In the genomic region with DNA sequence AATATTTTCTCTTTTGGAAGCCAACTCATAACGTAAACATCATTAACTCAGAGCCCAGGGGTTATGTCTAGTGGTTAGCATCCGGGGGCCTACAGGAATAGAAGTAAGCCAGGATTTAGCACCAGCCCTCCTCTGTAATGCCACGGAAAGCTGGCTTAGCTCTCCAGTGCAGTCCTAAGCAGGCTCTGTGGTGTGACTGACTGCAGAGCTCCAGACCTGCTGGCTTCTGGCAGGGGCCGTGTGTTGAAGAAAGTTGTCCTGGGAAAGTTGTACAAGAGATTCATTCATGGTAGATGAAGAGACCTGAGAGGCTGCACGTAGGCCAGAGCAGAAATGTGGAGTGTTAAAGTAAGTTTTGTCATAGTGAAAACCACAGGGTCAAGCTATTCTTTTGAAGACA, we compare ENCODE assay signal across 12 mouse cellular contexts. TPM values are rescaled to one million over a fixed set of nuclear protein-coding genes. Genes with fewer than 3 reads are reported as not detected.
DNase-seq lines count a peak whose midpoint lies in the region; ATAC-seq lines count a peak whose summit lies in the region.
"Had no signal": no experiment of that assay in that cellular context is flagged by ENCODE, and none has a peak within 500 bp of the region (broad histone marks: within the 10 kb centered on the region; RNA-seq: fewer than 3 reads in every experiment).

No protein-coding gene starts in this region.

- peak; percentile 56; the same call in 1 of the 2 replicates for ATAC-seq in hindbrain, embryonic 16.5 days
- no peak for ATAC-seq in hindbrain, embryonic 11.5 days (ENCODE audit: low FRiP score)
- ATAC-seq in midbrain, embryonic 11.5 days (ENCODE audit: low FRiP score): no peak
- peak; percentile 60; the same call in 1 of the 2 replicates for ATAC-seq in heart, embryonic 16.5 days (replicated peaks; ENCODE audit: extremely low read depth, insufficient read depth, low FRiP score)
- ATAC-seq in stomach, embryonic 15.5 days (ENCODE audit: insufficient read depth, low FRiP score, low read depth): no peak

- DNase-seq in hindbrain, embryonic 11.5 days (ENCODE audit: low spot score): no peak
- DNase-seq in midbrain, embryonic 11.5 days (ENCODE audit: low spot score, missing footprints): peak; percentile 83
- no peak for DNase-seq in midbrain, embryonic 10.5 days (ENCODE audit: low spot score)
- DNase-seq in right cerebral cortex, adult 18-20 months: no peak
- no peak for DNase-seq in frontal cortex, postnatal 25 days (ENCODE audit: low spot score in 2 of 2)
- DNase-seq: adrenal gland, postnatal 25 days; cerebellum, adult 2 months had no signal

- H3K27me3 ChIP-seq in hindbrain, embryonic 16.5 days (replicated peaks; ENCODE audit: control insufficient read depth, insufficient read depth, low read length): no peaks in the 10 kb centered on the region
- H3K27me3 ChIP-seq in hindbrain, embryonic 11.5 days (ENCODE audit: control insufficient read depth, insufficient read depth, low read length): no peaks in the 10 kb centered on the region
- no peaks in the 10 kb centered on the region for H3K27me3 ChIP-seq in midbrain, embryonic 11.5 days (ENCODE audit: control insufficient read depth, insufficient read depth, low read length)
- peaks cover 11% of the 10 kb centered on the region for H3K27me3 ChIP-seq in midbrain, embryonic 10.5 days (ENCODE audit: low read depth, poor library complexity, severe bottlenecking)
- H3K27me3 ChIP-seq in heart, embryonic 16.5 days (ENCODE audit: control insufficient read depth, insufficient read depth, low read length): no peaks in the 10 kb centered on the region
- no peaks in the 10 kb centered on the region for H3K27me3 ChIP-seq in stomach, embryonic 15.5 days (replicated peaks)

- H3K27ac ChIP-seq in hindbrain, embryonic 16.5 days (ENCODE audit: low read depth, low read length): no peak overlapping the region
- H3K27ac ChIP-seq in hindbrain, embryonic 11.5 days (ENCODE audit: low read depth, low read length): no peak overlapping the region
- H3K27ac ChIP-seq in midbrain, embryonic 11.5 days (ENCODE audit: low read depth, low read length): no peak overlapping the region
- H3K27ac ChIP-seq in midbrain, embryonic 10.5 days (replicated peaks): no peak overlapping the region
- H3K27ac ChIP-seq in heart, embryonic 16.5 days (ENCODE audit: low read length): peak overlapping the region; percentile 69
- 0 out of 2 replicates have a peak overlapping the region, but pooled peaks have one; percentile 18 for H3K27ac ChIP-seq in stomach, embryonic 15.5 days
- H3K27ac ChIP-seq: macrophage had no signal

- H3K4me1 ChIP-seq in hindbrain, embryonic 16.5 days (ENCODE audit: control insufficient read depth, insufficient read depth, low read depth, low read length): no peaks in the 10 kb centered on the region
- H3K4me1 ChIP-seq in hindbrain, embryonic 11.5 days (replicated peaks; ENCODE audit: control insufficient read depth, insufficient read depth, low read length): no peaks in the 10 kb centered on the region
- no peaks in the 10 kb centered on the region for H3K4me1 ChIP-seq in midbrain, embryonic 11.5 days (ENCODE audit: control insufficient read depth, insufficient read depth, low read length)
- peaks cover under 1% of the 10 kb centered on the region; the same call in 1 of the 2 replicates for H3K4me1 ChIP-seq in midbrain, embryonic 10.5 days
- peaks cover 8% of the 10 kb centered on the region for H3K4me1 ChIP-seq in heart, embryonic 16.5 days (ENCODE audit: control insufficient read depth, insufficient read depth, low read length)
- H3K4me1 ChIP-seq in stomach, embryonic 15.5 days: 0 out of 2 replicates have a peak, but pooled peaks cover 3% of the 10 kb centered on the region

- no peak overlapping the region for H3K4me3 ChIP-seq in hindbrain, embryonic 16.5 days (ENCODE audit: low read length)
- no peak overlapping the region for H3K4me3 ChIP-seq in hindbrain, embryonic 11.5 days (ENCODE audit: low read depth, low read length)
- H3K4me3 ChIP-seq in midbrain, embryonic 11.5 days (ENCODE audit: low read depth, low read length): no peak overlapping the region
- H3K4me3 ChIP-seq in midbrain, embryonic 10.5 days: no peak overlapping the region
- H3K4me3 ChIP-seq in heart, embryonic 16.5 days (ENCODE audit: low read length): no peak overlapping the region
- no peak overlapping the region for H3K4me3 ChIP-seq in stomach, embryonic 15.5 days (replicated peaks)
- H3K4me3 ChIP-seq: myocyte had no signal

- whole genome bisulfite sequencing in hindbrain, embryonic 16.5 days: 42% methylated on average over 5 of the region's 5 CpGs
- 43% methylated on average over 5 of the region's 5 CpGs for WGBS in hindbrain, embryonic 11.5 days
- WGBS in midbrain, embryonic 11.5 days: 24% methylated on average over 5 of the region's 5 CpGs
- 26% methylated on average over 5 of the region's 5 CpGs for WGBS in midbrain, embryonic 10.5 days
- 23% methylated on average over 5 of the region's 5 CpGs for WGBS in heart, embryonic 16.5 days
- 23% methylated on average over 5 of the region's 5 CpGs for WGBS in stomach, embryonic 15.5 days

- no peaks in the 10 kb centered on the region for H3K9me3 ChIP-seq in hindbrain, embryonic 16.5 days (ENCODE audit: control insufficient read depth, low read length)
- H3K9me3 ChIP-seq in hindbrain, embryonic 11.5 days (ENCODE audit: control insufficient read depth, low read length): no peaks in the 10 kb centered on the region
- H3K9me3 ChIP-seq in midbrain, embryonic 11.5 days (ENCODE audit: control insufficient read depth, low read length): no peaks in the 10 kb centered on the region
- no peaks in the 10 kb centered on the region for H3K9me3 ChIP-seq in midbrain, embryonic 10.5 days (replicated peaks)
- H3K9me3 ChIP-seq in heart, embryonic 16.5 days (replicated peaks; ENCODE audit: control insufficient read depth, low read length): no peaks in the 10 kb centered on the region
- H3K9me3 ChIP-seq in stomach, embryonic 15.5 days: no peaks in the 10 kb centered on the region

- H3K9ac ChIP-seq in hindbrain, embryonic 16.5 days (ENCODE audit: low read depth, low read length): no peak overlapping the region
- H3K9ac ChIP-seq in hindbrain, embryonic 11.5 days (ENCODE audit: low read depth, low read length): no peak overlapping the region
- H3K9ac ChIP-seq in midbrain, embryonic 11.5 days (ENCODE audit: low read length): no peak overlapping the region
- no peak overlapping the region for H3K9ac ChIP-seq in heart, embryonic 16.5 days (ENCODE audit: low read length)
- H3K9ac ChIP-seq in stomach, embryonic 15.5 days: no peak overlapping the region

- H3K4me2 ChIP-seq in hindbrain, embryonic 16.5 days (ENCODE audit: low read length): no peak overlapping the region
- H3K4me2 ChIP-seq in hindbrain, embryonic 11.5 days (replicated peaks; ENCODE audit: low read depth, low read length): no peak overlapping the region
- H3K4me2 ChIP-seq in midbrain, embryonic 11.5 days: no peak overlapping the region
- H3K4me2 ChIP-seq in heart, embryonic 16.5 days (ENCODE audit: low read depth, low read length): no peak overlapping the region
- no peak overlapping the region for H3K4me2 ChIP-seq in stomach, embryonic 15.5 days

- no peaks in the 10 kb centered on the region for H3K36me3 ChIP-seq in hindbrain, embryonic 16.5 days (ENCODE audit: control insufficient read depth, insufficient read depth, low read length)
- no peaks in the 10 kb centered on the region for H3K36me3 ChIP-seq in hindbrain, embryonic 11.5 days (ENCODE audit: control insufficient read depth, insufficient read depth, low read length)
- no peaks in the 10 kb centered on the region for H3K36me3 ChIP-seq in midbrain, embryonic 11.5 days (ENCODE audit: control insufficient read depth, insufficient read depth, low read length)
- no peaks in the 10 kb centered on the region for H3K36me3 ChIP-seq in midbrain, embryonic 10.5 days
- no peaks in the 10 kb centered on the region for H3K36me3 ChIP-seq in heart, embryonic 16.5 days (ENCODE audit: control insufficient read depth, insufficient read depth)
- no peaks in the 10 kb centered on the region for H3K36me3 ChIP-seq in stomach, embryonic 15.5 days

RNA-seq across cellular contexts. Expression of gene Me1, which starts 5.5 kb away (rescaled TPM):
- 40.8 and 55.5 TPM in 2 replicates for polyA plus RNA-seq in hindbrain, embryonic 16.5 days (2015; fragmentation: Nextera tagmentation; extraction: Ambion mirVana)
- 13.2 and 17.9 TPM in 2 replicates for polyA plus RNA-seq in hindbrain, embryonic 11.5 days (2014; fragmentation: Nextera tagmentation; extraction: Ambion mirVana)
- 14.3 and 16.1 TPM in 2 replicates for polyA plus RNA-seq in midbrain, embryonic 11.5 days (2014; fragmentation: Nextera tagmentation; extraction: Ambion mirVana)
- polyA plus RNA-seq in midbrain, embryonic 10.5 days (2016; fragmentation: Nextera tagmentation; extraction: Ambion mirVana): 9.9 and 10.9 TPM in 2 replicates
- polyA plus RNA-seq in heart, embryonic 16.5 days (2015; fragmentation: Nextera tagmentation; extraction: Ambion mirVana): 19.6 and 26.4 TPM in 2 replicates
- polyA plus RNA-seq in stomach, embryonic 15.5 days (2015; fragmentation: Nextera tagmentation; extraction: Ambion mirVana): 19.3 and 22.5 TPM in 2 replicates

RNA-seq across cellular contexts. Expression of gene Prss35, which starts 42.2 kb away (rescaled TPM):
- polyA plus RNA-seq in hindbrain, embryonic 16.5 days (2015; fragmentation: Nextera tagmentation; extraction: Ambion mirVana): 8.4 and 9.3 TPM in 2 replicates
- 0.48 and 1.1 TPM in 2 replicates for polyA plus RNA-seq in hindbrain, embryonic 11.5 days (2014; fragmentation: Nextera tagmentation; extraction: Ambion mirVana)
- polyA plus RNA-seq in midbrain, embryonic 11.5 days (2014; fragmentation: Nextera tagmentation; extraction: Ambion mirVana): 1.4 and 1.9 TPM in 2 replicates
- polyA plus RNA-seq in midbrain, embryonic 10.5 days (2016; fragmentation: Nextera tagmentation; extraction: Ambion mirVana): 1.8 and 2.0 TPM in 2 replicates
- 35.1 and 35.9 TPM in 2 replicates for polyA plus RNA-seq in heart, embryonic 16.5 days (2015; fragmentation: Nextera tagmentation; extraction: Ambion mirVana)
- polyA plus RNA-seq in stomach, embryonic 15.5 days (2015; fragmentation: Nextera tagmentation; extraction: Ambion mirVana): 15.8 and 17.5 TPM in 2 replicates
- polyA plus RNA-seq: macrophage had no signal

Comparison
In these comparisons a context has a peak if more than half of its experiments do, and no peak if none do; other contexts are left out.
1. ATAC-seq: peak in hindbrain, embryonic 16.5 days (single experiment) and heart, embryonic 16.5 days (single experiment); none in hindbrain, embryonic 11.5 days (single experiment), midbrain, embryonic 11.5 days (single experiment) and stomach, embryonic 15.5 days (single experiment).
2. H3K27ac ChIP-seq: peak in heart, embryonic 16.5 days (single experiment) and stomach, embryonic 15.5 days (single experiment); none in hindbrain, embryonic 16.5 days (single experiment), hindbrain, embryonic 11.5 days (single experiment), midbrain, embryonic 11.5 days (single experiment) and midbrain, embryonic 10.5 days (single experiment).